Mouse (Mus musculus) megakaryocyte progenitor cell, adult 5-6 weeks (primary cell): Measurements from ENCODE around the gene Kctd17. TPM values are rescaled to one million over a fixed set of nuclear protein-coding genes. Genes with fewer than 3 reads are reported as not detected.

Experiments
- ATAC-seq: replicated peaks from 2 replicates; pipeline ENCODE4 v1.8.0; 2016; ENCODE audit warnings: mild to moderate bottlenecking, moderate TSS enrichment, inconsistent platforms; ENCODE audit not compliant: poor library complexity
- total RNA-seq, 2 experiments: library from RNA; stranded (forward) in 1 of 2; stranded (reverse) in 1 of 2; fragments of 157-497, 149-512 nt in 1 of 2; fragments of 200-1000 nt in 1 of 2; gene quantifications; 2 replicates each; pipeline versions ENCODE4 v1.2.3 to v1.2.4; 2015 to 2017

The Kctd17 gene
- 7.6 and 8.0 TPM in 2 replicates for total RNA-seq (2015)
- total RNA-seq (2017), result 8.3 and 10.3 TPM in 2 replicates

DNA sequence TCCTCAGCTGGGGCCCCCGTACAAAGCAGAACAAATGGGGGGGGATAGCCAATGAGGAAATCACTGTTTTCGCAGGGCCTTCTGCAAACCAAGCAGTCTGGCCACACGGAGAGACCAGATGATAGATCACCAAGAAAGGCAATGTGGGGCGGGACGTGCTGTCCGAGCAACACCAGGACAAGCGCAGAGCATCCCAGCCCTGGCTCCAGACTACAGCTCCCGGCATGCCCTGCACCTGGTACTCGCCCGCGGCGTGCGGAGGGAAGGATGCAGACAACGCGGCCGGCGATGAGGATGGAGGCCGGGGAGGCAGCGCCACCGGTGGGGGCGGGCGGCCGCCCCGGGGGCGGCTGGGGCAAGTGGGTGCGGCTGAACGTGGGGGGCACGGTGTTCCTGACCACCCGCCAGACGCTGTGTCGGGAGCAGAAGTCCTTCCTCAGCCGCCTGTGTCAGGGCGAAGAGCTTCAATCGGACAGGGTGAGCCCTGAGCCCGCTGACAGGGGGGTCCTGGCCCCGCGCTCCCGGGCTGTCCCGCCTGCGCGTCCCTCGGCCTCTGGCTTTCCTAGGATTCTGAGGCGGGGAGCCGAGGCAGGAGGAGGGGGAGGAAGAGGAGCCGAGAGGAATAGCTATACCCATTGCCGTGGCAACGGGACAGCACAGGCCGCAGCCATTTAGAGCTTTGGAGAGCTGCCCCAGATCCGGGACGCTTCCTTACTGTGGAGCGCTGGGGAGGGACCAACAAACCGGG, at the start of gene Kctd17:
Gene Kctd17, plus strand, starts transcription at position 174 of the 748 bp plus-strand sequence.
- ATAC-seq, result peak; percentile 50

DNA sequence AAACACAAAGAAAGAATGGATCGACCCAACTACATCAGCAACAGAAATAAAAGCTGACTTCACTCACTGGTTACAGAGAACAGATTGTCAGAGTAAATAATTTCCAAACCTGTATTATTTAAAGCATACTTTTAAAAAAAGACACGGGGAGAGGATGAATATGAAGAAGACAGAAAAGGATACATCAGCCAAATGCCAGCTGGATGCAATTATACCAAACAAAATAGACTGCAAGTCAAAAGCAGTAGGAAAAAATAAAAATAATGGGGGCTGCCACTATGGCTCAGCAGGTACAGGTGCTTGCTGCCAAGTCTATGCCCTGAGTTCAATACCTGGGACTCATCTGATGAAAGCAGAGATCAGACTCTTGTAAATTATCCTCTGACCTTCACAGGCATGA, 48.2 kb upstream of the Kctd17 start:
- ATAC-seq, result no peak

DNA sequence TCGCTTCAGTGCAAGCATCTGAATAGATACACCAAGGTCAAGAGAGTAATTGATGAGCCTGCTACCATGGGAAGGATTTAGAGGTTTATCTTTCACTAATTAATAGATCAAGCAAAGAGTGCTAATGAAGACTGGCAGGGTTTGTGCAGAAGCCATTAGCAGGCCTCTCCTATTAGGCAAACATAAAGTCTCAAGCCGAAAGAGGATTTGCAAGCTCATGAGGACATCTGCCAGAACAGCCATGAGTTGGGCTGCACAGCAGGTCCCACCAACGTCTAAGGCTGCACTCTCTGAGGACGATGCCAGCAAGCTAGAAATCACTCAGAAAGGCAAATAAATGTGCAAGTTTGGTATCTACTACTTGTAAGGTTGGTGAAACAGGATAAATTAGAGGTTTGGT, 47.6 kb upstream of the Kctd17 start:
- ATAC-seq, result no peak

DNA sequence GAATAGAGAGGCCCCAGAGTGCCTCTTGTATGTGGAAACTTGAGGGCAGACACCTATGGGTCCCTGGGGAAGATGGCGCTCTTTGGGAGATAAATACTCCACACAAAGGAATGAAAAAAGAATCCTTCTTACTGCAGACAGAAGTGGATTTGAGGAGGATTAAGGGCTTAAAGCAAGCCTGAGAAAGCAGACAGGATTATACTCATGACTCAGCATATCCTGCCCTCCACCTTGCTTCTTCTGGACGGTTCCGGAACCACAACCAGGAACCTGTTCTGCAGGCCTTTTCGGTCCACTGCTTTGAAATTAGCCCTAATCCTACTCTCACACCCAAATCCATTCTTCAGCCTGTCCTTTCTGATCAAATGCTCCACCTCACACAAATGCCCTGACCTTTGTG, 46.2 kb upstream of the Kctd17 start:
- ATAC-seq, result no peak

DNA sequence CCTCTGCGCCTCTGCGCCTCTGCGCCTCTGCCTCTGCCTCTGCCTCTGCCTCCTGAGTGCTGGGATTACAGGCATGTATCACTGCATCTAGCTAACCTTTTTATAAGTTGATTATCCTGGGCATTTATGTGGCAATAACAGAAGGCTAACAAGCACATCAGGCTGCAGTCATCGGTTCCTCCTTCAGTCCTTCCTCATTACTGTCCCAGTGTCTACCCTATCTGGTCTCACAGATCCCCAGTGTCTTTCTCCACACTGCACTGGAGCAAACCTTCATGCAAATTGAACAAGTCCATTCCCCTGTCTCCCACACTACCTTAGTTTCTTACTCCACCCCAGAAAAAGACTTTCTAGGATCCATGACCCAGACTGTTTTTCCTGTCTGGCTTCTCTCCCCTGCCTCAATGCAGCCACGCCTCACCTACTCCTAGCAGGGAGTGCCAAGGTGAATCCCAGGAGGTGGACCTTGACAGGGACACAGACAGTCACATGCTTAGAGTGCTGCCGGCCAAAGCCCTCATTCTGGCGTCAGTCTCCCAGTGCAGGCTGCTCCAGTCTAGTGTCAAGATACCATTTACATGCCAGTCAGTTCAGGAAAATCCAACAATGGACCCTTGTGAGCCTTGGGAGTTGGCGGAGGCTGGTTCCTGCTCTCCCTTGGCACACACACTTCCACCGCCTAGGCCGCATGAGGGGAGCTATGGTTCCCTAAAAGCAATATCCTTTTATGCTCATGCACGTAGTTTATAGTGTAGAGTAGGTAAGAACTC, 44.7 kb upstream of the Kctd17 start:
- ATAC-seq, result peak; percentile 86

DNA sequence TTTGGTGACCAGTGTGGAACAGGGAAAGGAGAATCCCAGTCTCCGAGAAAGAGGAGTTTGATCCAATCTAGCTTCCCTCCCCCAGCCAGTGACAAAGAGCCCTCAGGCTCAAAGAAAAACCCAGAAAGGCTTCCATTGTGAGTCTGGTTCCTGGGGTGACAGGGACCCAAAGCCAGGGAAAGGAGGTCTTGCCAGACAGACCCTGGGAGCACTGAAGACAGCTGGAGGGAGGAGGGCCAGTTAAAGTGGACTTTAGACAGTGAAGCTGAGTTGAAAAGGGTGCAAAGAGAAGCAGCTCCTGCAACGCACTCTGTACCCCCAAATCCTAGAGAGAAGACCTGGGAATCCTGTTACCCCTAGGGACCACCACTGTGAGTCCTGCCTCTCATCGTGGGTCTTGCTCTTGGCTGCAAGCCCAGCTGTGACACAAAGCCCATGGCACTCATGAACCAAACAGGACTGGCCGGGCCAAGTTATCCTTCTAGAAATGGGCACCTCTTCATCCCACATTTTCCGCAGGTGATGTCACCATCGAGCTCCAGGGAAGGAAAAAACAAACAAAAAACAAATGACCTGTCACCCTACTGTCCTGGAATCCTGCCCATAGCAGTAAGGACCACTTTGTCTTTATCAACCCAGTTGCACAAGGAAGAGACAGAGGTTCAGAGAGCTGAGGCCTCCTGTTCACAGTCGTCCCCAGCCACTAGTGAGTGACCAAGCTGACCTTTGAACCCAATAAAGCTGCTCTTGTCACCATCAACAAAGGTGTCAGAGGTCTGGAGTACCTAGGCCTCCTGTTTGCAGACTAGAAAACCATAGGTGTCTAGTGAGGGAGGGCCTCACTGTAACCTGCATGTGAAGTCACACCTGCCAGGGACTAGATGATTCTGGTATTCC, 43.9 kb upstream of the Kctd17 start:
- ATAC-seq, result no peak

DNA sequence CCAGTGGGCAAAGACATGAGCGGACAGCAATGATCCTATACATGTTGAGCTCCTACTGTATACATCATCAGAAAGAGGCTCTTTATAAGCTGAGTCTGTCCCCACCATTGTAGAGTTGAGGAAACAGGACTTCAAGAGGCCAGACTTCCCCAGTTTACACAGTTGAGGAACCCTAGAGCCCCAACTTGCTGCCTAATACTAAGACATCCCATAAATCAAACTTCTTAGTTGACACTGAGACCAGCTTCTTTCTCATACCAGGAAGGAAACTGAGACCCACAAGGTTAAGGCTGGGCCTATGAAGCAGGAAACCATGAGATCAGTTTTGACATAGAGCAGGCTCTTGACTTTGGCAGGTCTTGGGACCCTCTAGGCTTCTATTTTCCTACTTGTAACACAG, 42.8 kb upstream of the Kctd17 start:
- 0 out of 2 replicates have a peak, but pooled peaks have one; percentile 17 for ATAC-seq

DNA sequence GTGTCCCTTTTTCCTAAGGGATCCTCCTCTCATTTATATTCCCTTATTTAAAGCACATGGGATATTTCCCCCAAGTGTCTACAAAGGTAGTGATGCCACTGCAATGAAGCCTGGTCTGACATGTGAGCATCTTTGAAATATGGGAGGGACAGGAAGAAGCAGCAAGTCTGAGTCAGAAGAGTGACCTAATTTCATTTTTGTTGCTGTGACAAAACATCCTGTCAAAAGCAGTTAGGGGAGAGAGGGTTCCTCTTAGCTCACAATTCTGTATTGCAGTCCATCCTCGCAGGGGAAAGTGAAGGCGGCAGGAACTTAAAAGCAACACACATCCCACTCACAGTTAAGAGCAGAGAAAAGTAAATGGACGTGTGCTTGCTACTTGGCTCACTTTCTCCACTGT, 37.5 kb upstream of the Kctd17 start:
- ATAC-seq, result peak; percentile 39; the same call in 1 of the 2 replicates

DNA sequence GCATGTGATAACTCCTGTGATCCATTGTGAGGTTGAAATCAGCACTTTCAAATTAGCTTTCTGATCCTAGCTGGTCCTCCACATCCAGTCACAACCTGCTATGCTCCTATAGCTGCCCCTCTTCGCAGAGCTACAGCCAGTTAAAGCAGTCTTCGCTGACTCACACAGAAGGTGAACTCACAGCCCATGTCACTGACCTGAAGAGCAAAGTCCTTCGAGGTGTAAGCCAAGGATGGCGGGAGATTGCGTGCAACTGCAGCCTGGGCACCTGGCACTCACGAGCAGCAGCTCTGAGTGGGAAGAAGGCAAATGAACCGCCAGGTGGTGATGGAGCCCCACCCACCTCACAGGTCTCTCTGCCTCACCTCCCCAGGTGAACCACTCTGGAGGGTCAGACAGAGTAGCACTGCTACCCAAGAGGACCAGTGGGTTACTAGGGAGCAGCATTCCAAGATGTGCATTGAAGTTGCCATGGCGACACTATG, 32.8 kb upstream of the Kctd17 start, which contains the start of gene Tex33:
Gene Tex33, minus strand, starts transcription at position 435 of the 485 bp plus-strand sequence.
- ATAC-seq, result no peak

DNA sequence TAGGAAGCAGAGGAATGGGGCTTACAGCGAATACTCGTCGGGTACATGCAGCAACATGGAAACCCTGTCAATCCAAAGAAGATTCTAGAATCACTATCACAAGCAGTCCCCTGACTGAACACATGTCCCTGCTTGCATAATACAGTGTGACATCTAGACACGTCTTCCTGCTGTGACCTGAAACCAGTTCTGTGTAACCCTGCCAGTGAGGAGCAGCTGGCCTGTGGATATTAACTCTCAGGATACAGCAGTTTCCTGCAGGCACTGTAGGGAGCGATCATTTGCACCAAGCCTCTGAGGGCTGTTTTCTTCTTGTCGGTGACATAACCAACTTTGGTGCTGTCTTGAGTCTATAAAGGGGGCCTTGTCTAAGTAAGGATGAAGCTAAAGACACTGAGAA, 27.0 kb upstream of the Kctd17 start:
- peak; percentile 38 for ATAC-seq

DNA sequence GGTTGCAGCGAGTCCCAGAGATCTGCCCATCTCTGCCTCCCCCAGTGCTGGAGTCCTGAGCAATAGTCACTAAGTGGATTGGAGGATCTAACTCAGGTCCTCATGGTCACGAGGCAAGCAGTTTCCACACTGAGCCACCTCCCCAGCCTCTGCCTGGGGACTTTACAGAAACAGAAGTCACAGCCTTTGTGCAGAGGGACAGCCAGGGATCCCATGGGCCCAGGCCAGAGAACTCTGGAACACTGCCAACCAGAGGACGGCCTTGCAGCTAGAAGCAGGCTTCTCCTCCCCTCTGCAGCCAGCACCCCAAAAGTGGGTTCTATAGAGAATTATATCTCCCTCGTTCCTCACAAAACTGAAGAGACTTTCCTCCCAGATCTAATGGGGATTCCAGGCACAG, 26.4 kb upstream of the Kctd17 start:
- no peak for ATAC-seq

DNA sequence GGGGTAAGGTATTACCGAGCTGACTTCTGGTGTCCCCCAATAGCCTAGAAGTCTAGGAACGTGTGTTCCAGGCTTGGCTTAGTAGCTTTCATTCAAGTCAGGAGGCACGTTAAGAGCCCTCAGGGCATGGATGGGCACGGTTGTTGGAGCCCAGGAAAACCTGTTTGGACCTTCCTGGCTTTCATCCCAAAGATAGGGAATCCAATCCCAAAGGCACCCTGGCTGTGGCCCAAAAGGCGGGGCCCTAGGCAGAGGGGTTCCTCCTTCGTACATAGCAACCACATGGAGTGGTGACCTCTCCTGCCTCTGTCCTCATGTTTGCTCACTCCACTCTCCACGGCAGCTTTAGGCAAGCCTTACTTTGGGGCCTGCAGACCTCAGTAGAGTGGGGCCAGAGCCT, 25.9 kb upstream of the Kctd17 start:
- no peak for ATAC-seq

DNA sequence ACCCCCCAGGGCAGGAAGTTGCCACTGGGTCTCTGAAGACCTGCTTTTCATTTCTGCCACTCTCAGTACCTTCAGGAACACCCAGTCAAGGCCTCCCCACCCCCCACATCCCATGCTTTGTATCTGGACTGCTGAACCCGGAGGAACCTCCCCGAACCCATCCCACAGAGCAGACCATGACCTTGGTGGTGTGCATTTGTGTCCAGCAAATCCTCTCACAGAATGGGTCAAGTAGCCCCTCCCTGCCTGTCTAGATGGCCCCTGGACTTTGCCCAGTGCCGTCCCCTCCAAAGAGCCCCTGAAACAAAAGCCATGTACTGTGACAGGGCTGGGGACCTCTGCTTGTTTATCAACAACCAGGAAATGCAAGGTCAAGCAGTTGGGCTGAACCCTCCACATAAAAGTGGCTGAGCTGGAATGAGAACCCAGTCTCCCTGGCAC, 25.0 kb upstream of the Kctd17 start:
- no peak for ATAC-seq

DNA sequence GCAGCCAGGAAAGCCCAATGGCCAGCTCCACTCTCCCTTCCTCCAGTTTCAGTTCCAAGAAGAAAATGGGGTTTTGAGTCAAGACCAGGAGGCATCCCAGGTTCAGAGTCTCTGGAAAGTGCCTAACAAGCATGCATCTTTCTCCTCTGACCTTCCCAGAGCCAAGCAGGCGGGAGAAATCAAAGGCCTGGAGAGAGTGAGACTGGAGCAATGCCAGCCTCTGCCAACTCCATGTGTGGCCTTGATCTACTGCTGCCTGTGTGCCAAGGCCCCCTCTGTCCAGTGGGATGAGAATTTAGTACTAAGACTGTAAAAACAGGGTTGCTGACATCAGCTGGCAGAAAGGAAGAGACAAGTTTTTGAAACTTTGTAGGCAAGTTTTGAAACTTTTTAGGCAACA, 24.5 kb upstream of the Kctd17 start:
- no peak for ATAC-seq

DNA sequence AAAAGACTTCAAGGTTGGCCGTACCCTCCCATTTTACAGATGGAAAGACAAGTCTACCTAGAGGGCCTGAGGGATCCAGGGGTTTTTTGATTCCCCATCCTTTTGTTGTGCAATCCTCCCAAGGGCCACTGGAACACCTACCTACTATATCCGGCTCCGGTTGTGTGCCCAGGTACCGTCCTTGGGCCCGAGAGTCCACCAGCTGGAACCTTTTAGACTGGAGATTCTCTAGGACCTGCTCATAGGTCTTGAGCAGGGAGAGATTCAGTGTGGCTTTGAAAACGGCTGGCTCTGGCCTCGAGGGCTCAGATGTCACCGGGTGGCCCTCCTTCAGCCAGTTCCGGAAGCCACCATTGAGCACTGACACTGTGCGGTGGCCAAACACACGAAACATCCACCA, 23.3 kb upstream of the Kctd17 start:
- ATAC-seq, result no peak

DNA sequence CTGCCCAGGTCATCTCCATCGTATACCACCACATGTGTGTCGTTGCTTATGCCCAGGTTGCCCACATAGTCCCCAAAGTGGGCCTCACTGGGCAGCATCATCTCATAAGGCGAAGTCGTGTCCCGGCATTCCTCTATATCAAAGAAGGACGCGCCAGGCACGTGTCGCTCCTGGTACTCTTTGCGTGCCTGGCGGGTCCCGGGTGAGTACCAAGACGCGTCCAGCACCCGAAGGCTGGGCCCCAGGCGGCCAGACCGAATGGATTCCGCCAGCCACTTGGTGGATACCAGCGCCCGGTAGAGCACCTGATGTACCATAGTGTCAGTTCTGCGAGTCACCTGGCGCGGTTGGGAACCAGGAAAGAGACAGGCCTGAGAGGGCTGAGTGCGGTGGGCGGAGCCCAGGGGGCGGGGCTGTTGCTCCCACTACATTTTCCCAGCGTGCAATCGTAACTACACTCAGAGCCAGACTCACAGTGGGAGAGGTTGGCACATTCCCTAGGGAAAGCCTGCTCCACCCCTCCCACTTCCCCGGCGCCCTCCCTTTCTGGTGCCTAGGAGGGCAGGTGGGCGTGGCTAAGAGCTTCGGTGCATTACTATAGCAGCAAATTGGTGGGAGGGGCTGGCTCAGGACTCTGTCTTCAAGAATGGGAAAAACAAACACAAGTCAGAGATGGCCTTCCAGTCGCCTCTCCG, 22.7 kb upstream of the Kctd17 start, which contains the start of gene Tst:
Gene Tst, minus strand, starts transcription at position 391 of the 695 bp plus-strand sequence.
- peak; percentile 30 for ATAC-seq

DNA sequence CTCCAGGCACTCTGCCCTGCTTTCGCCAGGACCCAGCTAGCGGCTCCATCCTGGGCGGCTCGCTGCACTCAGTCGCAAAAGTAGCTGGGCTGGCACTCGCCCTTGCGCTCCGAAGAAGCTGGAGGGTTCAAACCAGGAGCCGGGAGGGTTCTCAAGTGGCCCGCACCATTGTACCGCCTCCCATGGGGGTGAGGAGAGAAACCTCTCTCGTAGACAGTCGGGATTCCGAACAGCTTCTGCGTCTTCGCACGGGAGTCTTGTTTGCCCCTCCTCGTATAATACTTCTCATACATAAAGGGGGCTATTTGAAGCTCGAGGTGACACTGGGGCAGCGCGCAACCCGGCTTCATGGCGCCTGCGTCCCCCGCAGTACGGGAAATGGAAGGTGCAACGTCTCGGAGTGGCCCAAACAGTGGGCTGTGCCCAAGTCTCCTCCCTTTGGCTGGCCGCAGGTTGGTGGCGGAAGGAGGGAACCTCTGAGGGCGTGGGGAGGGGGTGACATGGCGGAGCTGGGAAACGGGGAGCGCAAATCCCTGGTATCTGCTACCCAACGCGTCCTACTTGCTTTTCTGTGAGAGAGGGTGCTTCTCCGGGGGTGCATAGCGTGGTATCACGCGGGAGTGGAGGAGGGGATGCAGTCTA, 21.9 kb upstream of the Kctd17 start, which contains the start of gene Mpst:
Gene Mpst, plus strand, starts transcription at position 124 of the 642 bp plus-strand sequence.
- peak; percentile 88 for ATAC-seq

DNA sequence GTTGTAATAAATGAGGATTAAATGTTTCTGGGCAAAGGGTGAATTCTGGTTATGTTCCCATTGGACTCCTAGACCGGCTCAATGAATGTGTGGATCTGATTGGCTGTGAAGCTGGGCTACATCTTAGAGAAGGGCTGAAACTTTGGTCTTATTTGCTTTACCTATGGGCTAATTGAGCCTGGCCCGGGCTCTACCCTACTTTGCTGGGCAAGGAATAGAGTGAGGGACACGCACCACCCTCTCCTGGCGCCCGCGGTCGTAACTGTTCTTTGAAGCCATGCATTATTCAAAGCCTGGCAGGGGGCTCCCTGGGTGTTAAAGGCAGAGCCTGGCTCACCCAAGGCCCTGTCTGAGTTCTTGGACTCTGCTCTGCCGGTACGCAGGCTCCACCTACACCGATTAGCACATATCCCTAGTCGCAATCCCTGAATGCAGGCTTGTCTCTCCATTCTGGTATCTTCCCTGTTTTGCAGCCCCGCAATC, 18.8 kb upstream of the Kctd17 start:
- no peak for ATAC-seq

DNA sequence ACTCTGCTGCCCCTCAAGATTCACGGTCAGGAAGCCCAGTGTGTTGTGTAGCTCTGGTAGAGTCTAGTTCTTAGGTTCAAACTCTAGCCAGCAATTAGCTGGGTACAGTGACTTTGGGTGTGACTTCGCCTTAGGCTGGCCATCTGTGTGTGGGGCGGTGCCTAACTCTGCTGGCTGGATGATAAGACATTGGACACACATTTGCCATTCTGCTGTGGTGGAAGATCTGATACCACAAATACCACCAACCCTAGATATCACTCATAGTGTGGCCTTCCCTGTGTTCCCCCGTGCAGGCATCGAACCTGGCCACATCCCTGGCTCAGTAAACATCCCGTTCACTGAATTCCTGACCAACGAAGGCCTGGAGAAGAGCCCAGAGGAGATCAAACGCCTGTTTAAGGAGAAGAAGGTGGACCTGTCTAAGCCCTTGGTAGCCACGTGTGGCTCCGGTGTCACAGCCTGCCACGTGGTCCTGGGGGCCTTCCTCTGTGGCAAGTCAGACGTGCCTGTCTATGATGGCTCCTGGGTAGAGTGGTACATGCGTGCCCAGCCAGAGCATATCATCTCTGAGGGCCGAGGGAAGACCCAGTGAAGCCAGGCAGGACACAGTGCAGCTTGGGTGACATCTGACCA, 15.2 kb upstream of the Kctd17 start:
- ATAC-seq, result peak; percentile 97
